Mouse (Mus musculus) kidney, adult 2 months (tissue): ENCODE results near the gene Magi2.

ENCODE experiments used
- CTCF ChIP-seq: fragments of 200-500 bp; conservative IDR thresholded peaks from 2 replicates; pipeline ENCODE4 v1.5.1; 2011; ENCODE audit warnings: low read depth, mild to moderate bottlenecking, control low read depth, low read length, moderate library complexity, mixed read lengths; ENCODE audit not compliant: insufficient read depth, insufficient read length
- POLR2A ChIP-seq: fragments of 200-500 bp; IDR thresholded peaks from one replicate; pipeline ENCODE4 v1.6.1; 2011; ENCODE audit warnings: low read depth, low read length, control low read depth

DNA sequence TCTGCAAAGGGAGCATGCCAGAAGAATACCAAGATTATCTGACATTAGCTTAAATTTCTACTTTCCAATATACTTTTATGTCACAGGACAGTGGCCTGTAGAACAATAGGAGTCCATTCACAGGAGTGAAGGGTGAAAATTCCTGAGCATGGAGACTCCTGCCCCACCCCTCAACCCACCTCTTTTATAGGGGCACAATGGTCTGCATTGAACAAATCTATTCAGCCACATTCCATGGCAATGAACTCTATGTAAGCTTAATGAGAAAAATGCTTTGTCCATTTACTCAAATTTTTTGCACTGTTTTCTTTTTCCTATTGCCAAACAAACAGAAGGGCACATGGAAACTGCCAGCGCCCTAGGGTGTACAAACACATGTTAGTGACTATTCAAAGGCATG is 838.2 kb downstream of the Magi2 start:
- TF ChIP-seq CTCF (no peak), POLR2A (no peak)
